Mouse (Mus musculus) spleen, adult 12 weeks (tissue): ENCODE measurements around the gene Mgarp.
"Not testable (repeated sequence)": the region's sequence is repeated elsewhere in the genome, so short reads cannot be mapped to it uniquely, and the experiment has no call there.

Experiments used
- DNase-seq: peaks from one replicate; pipeline ENCODE4 v3.0.0; 2022; ENCODE audit warnings: low spot score

Mgarp gene

GRCm38 (mm10) chr3:51396219-51397068 is at the start of gene Mgarp:
Gene Mgarp, minus strand, starts transcription at chr3:51396738.
- DNase-seq = peak; percentile 36

DNA sequence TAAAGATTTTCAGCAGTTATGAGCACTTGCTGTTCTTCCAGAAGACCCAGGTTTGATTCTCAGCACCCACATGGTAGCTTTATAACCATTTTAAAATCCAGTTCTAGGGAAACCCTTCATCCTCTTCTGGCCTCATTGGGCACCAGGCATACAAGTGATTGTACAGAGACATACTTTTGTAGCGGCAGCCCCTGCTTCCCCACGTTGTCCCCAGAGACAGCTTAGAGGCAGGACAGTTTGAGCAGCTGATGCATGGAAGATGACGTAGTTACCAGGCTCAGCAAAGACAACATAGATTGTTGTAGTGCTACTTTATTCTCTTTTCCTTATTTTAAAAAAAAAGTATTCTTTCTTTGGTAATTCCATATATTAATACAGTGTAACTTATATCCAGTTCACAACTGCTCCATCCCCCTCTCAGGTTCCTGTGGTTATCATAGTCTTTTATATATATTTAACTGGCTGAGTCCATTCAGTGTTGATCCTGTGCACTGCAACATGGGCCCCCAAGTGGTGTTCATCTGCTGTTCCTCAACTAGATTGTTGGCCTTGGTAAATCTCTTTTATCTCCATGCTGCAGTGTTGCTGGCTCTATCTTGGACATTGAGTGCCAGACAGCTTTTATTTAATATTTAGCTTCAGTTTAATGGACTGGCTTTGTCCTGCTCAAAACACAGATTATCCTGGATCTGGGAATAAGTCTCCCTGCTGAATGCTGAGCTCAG is 38.5 kb upstream of the Mgarp start:
- no peak for DNase-seq

DNA sequence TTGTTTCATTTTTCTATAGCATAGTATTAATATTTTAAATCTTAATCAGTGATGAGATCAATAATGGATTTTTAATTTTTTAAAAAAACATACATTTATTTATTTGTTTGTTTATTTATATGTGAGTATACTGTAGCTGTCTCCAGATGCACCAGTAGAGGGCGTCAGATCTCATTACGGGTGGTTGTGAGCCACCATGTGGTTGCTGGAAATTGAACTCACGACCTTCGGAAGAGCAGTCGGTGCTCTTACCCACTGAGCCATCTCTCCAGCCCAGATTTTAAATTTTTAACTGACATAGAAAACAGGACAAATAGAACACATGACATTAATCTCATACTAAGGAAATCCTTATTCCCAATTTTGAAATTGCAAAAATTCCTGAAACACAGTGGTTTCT is 37.8 kb upstream of the Mgarp start:
- not testable (repeated sequence) for DNase-seq

GRCm38 (mm10) chr3:51425394-51425793 is 28.9 kb upstream of the Mgarp start:
- no peak for DNase-seq

DNA sequence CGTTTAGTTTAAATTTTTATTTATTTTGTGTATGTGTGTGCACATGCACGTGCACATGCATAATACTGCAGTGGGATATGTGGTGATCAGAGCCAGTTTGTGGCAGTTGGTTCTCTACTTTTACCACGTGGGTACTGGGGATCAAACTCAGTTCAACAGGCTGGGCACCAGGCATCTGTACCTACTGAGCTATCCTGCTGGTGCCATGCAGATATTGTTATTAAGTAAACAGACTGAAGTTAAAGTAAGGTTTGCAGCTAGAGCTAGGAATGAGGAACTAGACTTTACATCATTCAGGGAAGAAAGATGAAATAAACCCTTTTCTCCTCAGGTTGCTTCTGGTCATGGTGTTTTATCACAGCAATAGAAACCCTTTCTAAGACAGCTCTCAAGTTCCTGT is 25.4 kb upstream of the Mgarp start:
- no peak for DNase-seq

DNA sequence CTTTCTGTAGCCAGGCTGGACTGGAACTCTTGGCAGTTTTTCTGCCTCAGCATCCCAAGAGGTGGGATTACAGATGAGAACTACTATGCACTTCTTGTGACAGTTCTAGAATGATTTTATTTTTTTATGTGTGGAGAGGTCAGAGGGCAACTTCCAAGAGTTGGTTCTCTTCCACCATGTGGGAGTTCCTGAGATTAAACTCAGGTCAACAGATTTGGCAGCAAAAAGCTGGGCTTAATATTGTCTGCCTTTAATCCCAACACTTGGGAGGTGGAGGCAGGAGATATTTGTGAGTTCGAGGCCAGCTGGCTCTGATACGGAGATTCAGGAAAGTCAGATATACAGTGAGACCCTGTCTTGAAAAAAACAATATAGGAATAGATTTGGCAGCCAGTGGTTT is 21.4 kb upstream of the Mgarp start:
- no peak for DNase-seq

DNA sequence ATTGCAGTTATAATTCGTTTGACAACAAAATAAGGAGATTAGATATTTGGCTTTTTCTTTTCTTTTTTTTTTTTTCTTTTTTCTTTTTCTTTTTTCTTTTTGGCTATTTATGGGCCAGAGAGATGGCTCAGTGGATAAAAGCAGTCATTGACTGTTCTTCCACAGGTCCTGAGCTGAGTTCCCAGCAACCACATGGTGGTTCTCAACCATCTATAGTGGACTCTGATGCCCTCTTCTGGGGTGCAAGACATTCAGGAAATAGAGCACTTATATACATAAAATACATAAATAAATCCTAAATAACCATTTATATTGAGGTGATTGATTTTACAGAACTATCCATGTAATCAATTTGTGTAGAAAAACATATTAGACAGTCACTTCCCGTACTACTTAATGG is 20.9 kb upstream of the Mgarp start:
- no peak for DNase-seq

DNA sequence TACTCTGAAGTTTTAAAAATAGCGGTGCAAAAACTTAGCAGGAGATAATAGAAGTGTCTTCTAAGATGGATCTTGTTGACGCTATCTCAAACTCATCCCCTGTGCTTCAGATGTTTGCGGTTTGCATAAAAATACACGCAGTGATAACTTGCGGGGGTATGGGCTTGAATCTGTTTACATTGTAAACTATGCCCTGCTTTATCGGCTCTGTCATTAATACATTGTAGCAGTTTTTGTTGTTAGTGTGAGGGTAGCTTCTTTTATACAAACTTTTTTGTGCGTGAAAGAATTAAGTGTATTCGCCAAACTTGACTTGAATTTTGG is 20.6 kb upstream of the Mgarp start:
- no peak for DNase-seq

GRCm38 (mm10) chr3:51416364-51417134 is 20.0 kb upstream of the Mgarp start:
- peak; percentile 47 for DNase-seq

GRCm38 (mm10) chr3:51416073-51416363 is 19.5 kb upstream of the Mgarp start:
- no peak for DNase-seq

DNA sequence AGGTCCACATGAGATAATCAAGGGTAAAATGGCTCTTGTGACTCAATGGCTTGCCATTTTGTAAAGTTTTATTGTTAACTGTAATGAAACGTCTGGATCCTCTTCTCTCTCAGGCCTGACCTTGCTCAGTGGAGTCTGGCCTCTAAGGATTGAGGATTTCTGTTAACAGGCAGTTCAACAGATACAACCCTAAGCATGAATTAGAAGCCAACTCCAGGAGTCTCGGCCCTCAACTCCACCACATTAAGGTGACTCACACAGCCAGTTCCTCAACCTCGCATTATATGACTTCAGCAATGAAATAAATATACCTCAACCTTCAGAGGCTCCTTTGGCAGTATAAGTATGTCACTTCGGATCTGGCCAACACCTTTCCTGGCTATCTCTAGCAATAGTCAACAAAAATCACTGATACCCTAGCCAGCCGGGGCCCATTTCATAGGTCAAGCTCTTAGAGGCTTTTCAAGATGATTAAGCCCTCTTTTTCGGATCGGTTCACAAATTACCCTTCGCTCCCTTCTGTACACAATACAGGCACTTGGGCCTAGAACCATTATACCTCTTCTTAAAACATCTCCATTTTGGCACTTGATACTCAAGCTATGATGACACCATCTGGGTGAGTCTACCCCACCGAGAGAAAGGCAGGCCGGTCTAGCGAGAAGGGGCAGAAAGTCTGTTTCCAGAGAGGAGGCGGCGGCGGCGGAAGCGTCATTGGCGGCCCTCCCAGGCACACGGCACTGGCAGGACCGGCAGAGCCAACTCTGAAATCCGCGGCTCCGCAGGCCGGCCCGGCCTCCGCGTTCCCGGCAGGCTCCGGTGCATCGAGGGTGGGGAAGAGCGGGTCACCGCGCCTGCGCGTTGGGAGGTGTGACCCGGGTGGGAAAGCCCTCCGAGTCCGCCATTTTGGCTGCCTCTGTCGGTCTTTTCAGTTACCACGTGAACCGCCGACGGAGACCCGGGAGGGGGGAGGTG is 18.8 kb upstream of the Mgarp start, which contains the start of gene Naa15:
TSS of gene Naa15 (plus strand) at position 51 of the 975 bp plus-strand sequence.
- DNase-seq = peak; percentile 92

- no peak for DNase-seq
Measured at GRCm38 (mm10) chr3:51413276-51413675, 16.7 kb upstream of the Mgarp start.

DNA sequence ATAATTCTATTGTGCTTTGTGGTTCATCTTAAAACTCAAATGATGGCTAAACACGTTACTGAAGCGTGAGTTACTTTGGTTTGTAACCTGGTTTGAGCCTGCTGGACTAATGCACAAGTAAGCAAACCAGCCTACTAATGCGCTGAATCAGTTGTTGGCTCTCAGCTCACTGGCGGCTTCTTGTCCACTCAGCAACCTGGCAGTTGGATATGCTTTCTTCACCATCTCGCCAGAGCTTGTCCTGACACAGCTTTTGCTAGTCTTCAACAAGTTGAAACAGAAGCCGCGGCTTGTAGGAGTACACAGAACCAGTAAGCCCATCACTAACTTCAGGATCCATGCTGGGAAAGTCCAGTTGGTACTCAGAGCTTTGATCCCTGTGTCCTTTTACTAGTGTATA is 15.9 kb upstream of the Mgarp start:
- DNase-seq = no peak

DNA sequence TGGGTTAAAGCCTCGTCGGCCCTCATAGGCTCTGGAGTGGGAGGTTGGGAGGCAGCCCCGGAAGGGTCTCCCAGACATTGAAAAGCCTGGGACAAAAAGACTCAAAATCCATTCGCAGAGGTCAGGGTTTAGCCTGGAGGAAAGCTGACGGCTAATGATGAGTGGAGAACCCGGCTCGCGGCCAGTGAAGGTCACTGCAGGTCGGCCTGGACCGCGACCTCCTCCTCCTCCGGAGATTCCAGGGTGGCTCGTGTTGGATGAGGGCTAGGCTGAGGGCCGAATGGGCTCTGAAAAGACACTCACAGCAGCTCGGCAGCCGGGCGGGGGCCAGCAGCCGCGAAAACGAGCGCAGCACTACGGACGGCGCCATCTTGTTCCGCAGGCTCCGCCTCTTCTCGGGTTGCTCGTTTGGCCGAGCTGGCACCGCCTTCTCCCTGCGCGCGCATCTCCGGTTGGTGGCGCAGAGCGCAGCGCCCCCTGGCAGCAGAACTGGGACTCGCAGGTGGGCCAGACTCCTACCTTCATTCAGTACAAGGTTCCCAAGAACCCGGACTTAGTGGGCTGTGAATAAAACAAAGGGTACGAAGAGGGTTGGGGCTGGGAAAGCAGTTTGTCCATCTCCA is 12.1 kb upstream of the Mgarp start, which contains the start of gene Ndufc1:
TSS of gene Ndufc1 (minus strand) at position 428 of the 623 bp plus-strand sequence.
- peak; percentile 97 for DNase-seq

DNA sequence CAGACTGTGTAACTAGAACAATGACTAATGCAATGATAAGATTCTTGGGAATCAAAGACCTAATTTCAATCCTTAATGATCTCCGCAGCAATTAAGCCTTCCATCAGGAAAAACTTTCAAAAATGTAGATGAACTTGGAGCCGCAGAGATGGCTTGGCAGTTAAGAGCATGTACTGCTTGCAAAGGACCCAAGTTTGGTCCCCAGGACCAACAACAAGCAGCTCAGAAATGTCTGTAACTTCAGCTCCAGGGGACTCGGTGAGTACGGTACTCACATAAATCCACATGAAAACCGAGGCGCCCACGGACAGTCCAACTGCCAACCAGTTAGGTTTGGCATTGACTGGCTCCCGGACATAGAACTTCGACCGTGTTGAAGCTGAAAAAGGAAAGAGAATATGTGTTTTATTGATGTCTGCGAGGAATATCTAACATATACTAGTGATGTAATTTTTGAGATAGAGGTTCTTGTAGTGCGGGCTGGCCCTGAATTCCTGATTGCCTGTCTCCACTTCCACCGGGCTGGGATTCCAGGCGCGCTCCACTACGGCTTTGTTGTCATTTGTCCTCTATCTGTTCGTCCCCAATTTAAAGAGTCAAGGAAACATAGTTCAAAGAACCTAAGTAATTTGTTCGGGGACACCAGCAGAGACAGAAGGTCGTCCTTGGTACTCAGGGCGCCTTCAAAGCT is 11.5 kb upstream of the Mgarp start:
- DNase-seq = no peak

DNA sequence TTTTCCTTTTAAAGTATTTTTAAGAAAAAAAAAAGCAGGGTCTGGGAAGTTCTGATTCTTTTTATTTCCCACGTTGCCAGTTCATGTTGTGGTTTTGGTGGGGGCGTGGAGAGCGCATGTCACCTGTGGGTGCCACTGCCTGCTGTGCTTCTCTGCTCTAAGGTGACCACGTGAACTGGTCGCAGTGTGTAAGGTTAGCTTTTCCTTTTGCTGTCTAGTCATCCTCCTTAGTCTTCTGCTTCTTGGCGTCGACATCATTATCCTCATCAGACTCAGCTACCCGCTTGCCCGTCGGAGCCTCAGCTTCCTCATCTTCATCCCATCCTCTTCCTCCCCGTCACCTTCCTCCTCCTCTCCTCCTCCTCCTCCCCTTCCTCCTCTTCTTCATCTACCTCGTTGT is 6.1 kb upstream of the Mgarp start:
- DNase-seq = no peak

- DNase-seq = not testable (repeated sequence)
Measured at GRCm38 (mm10) chr3:51402054-51402453, 5.5 kb upstream of the Mgarp start.

GRCm38 (mm10) chr3:51400682-51401081 is 4.1 kb upstream of the Mgarp start:
- no peak for DNase-seq

- no peak for DNase-seq
Measured at GRCm38 (mm10) chr3:51399531-51399930, 3.0 kb upstream of the Mgarp start.

GRCm38 (mm10) chr3:51398667-51399066 is 2.1 kb upstream of the Mgarp start:
- no peak for DNase-seq
